Mouse (Mus musculus): Measurements from ENCODE around the gene Cln5. TPM values are rescaled to one million over a fixed set of nuclear protein-coding genes. Genes with fewer than 3 reads are reported as not detected.

Cln5 gene
- total RNA-seq, 2 experiments from 2014 or later: 5.0 to 5.7 TPM

- intact Hi-C loops (cut with DNase I): no loop called here
- DNase-seq: no peak
Measured at GRCm38 (mm10) chr14:103078006-103078912, 8.2 kb downstream of the Cln5 start.

GRCm38 (mm10) chr14:103079209-103079977 lies 9.4 kb downstream of the Cln5 start:
- intact Hi-C loops (cut with DNase I): no loop called here
- DNase-seq: peak; percentile 46

- DNase-seq: no peak
- intact Hi-C loops (cut with DNase I): loop anchor here (10.0 kb wide), 1 partner anchor 71 kb away; no protein-coding TSS in a partner anchor
Measured at GRCm38 (mm10) chr14:103085840-103086533, 16.0 kb downstream of the Cln5 start.

GRCm38 (mm10) chr14:103086671-103087324 lies 16.8 kb downstream of the Cln5 start:
- DNase-seq: no peak
- intact Hi-C loops (cut with DNase I): loop anchor here (10.0 kb wide), 1 partner anchor 72 kb away; no protein-coding TSS in a partner anchor

- intact Hi-C loops (cut with DNase I): loop anchor here (10.0 kb wide), 1 partner anchor 73 kb away; no protein-coding TSS in a partner anchor
- DNase-seq: no peak
Measured at GRCm38 (mm10) chr14:103087846-103088245, 17.8 kb downstream of the Cln5 start.

GRCm38 (mm10) chr14:103088624-103089023 lies 18.6 kb downstream of the Cln5 start:
- intact Hi-C loops (cut with DNase I): loop anchor here (10.0 kb wide), 1 partner anchor 74 kb away; no protein-coding TSS in a partner anchor
- DNase-seq: peak; percentile 23

GRCm38 (mm10) chr14:103093236-103093635 lies 23.2 kb downstream of the Cln5 start:
- intact Hi-C loops (cut with DNase I): no loop called here
- DNase-seq: no peak

GRCm38 (mm10) chr14:103093670-103094069 lies 23.7 kb downstream of the Cln5 start:
- intact Hi-C loops (cut with DNase I): no loop called here
- no peak for DNase-seq

- intact Hi-C loops (cut with DNase I): no loop called here
- DNase-seq: no peak
Measured at GRCm38 (mm10) chr14:103095036-103095435, 25.0 kb downstream of the Cln5 start.

GRCm38 (mm10) chr14:103095826-103096225 lies 25.8 kb downstream of the Cln5 start:
- intact Hi-C loops (cut with DNase I): no loop called here
- no peak for DNase-seq

- intact Hi-C loops (cut with DNase I): no loop called here
- no peak for DNase-seq
Measured at GRCm38 (mm10) chr14:103096621-103097020, 26.6 kb downstream of the Cln5 start.

- DNase-seq: no peak
- intact Hi-C loops (cut with DNase I): no loop called here
Measured at GRCm38 (mm10) chr14:103098213-103098586, 28.2 kb downstream of the Cln5 start.

- intact Hi-C loops (cut with DNase I): no loop called here
Measured at GRCm38 (mm10) chr14:103098587-103099235, 28.7 kb downstream of the Cln5 start.

GRCm38 (mm10) chr14:103099238-103099933 lies 29.4 kb downstream of the Cln5 start, which contains the start of gene Fbxl3:
Fbxl3 (minus strand) TSS chr14:103099566.
- intact Hi-C loops (cut with DNase I): no loop called here
- peak; percentile 81 for DNase-seq

More at GRCm38 (mm10) chr14:103098587-103099235, 28.7 kb downstream of the Cln5 start:
- DNase-seq: peak; percentile 88

GRCm38 (mm10) chr14:103100296-103100695 lies 30.3 kb downstream of the Cln5 start:
- intact Hi-C loops (cut with DNase I): loop anchor here (10.0 kb wide), 1 partner anchor 435 kb away; no protein-coding TSS in a partner anchor
- DNase-seq: no peak

GRCm38 (mm10) chr14:103101171-103101570 lies 31.2 kb downstream of the Cln5 start:
- intact Hi-C loops (cut with DNase I): loop anchor here (10.0 kb wide), 1 partner anchor 434 kb away; no protein-coding TSS in a partner anchor
- no peak for DNase-seq

GRCm38 (mm10) chr14:103102246-103102645 lies 32.2 kb downstream of the Cln5 start:
- no peak for DNase-seq
- intact Hi-C loops (cut with DNase I): loop anchor here (10.0 kb wide), 1 partner anchor 433 kb away; no protein-coding TSS in a partner anchor

- intact Hi-C loops (cut with DNase I): loop anchor here (10.0 kb wide), 1 partner anchor 432 kb away; no protein-coding TSS in a partner anchor
- no peak for DNase-seq
Measured at GRCm38 (mm10) chr14:103102731-103103335, 32.8 kb downstream of the Cln5 start.

All from left cerebral cortex, postnatal 4 days (tissue).